Mouse (Mus musculus) skeletal muscle tissue, postnatal 0 days (tissue): ENCODE results near the gene Myoc. TPM values are rescaled to one million over a fixed set of nuclear protein-coding genes. Genes with fewer than 3 reads are reported as not detected.

Experiments
- microRNA-seq, 2 experiments: library from miRNA; unstranded; fragments of <30 nt; microRNA quantifications; one replicate each; pipeline ENCODE4; 2016
- polyA plus RNA-seq: library from polyadenylated mRNA; unstranded; fragments of >200 nt; fragmentation: Nextera tagmentation; extraction: Ambion mirVana; gene quantifications from 2 replicates; pipeline ENCODE4 v1.2.1, GENCODE M21; 2015

Myoc gene
- polyA plus RNA-seq = 0.94 and 1.1 TPM in 2 replicates

GRCm38 (mm10) chr1:162639051-162639750, at the start of gene Myoc:
Myoc (plus strand) TSS chr1:162639155.

GRCm38 (mm10) chr1:162658119-162658518, 19.2 kb downstream of the Myoc start, which contains the start of gene Myocos:
Myocos (minus strand) TSS chr1:162658219.

Small RNAs within 50 kb of the gene (microRNA-seq; reads per million reads assigned to microRNA genes)
- gene Gm27616 = 0 reads per million in 2 experiments

Other genes starting within 250 kb of the Myoc start
- gene Dnm3, start 161.1 kb upstream of the Myoc start, polyA plus RNA-seq = 4.3 and 4.5 TPM in 2 replicates
- 8.3 and 9.0 TPM in 2 replicates for gene Mettl13, start 90.6 kb upstream of the Myoc start, polyA plus RNA-seq
- 35.8 and 39.9 TPM in 2 replicates for gene Vamp4, start 68.6 kb upstream of the Myoc start, polyA plus RNA-seq
- gene Myocos, start 19.1 kb downstream of the Myoc start, polyA plus RNA-seq = not detected in 2 replicates
- gene Prrc2c, start 101.4 kb downstream of the Myoc start, polyA plus RNA-seq = 58.9 and 65.2 TPM in 2 replicates
- 0.15 and 0.22 TPM in 2 replicates for gene Fmo4, start 174.8 kb downstream of the Myoc start, polyA plus RNA-seq
- 80.5 and 106 TPM in 2 replicates for gene Fmo1, start 227.5 kb downstream of the Myoc start, polyA plus RNA-seq